ENCODE assay signal across 11 mouse cellular contexts in the genomic region with DNA sequence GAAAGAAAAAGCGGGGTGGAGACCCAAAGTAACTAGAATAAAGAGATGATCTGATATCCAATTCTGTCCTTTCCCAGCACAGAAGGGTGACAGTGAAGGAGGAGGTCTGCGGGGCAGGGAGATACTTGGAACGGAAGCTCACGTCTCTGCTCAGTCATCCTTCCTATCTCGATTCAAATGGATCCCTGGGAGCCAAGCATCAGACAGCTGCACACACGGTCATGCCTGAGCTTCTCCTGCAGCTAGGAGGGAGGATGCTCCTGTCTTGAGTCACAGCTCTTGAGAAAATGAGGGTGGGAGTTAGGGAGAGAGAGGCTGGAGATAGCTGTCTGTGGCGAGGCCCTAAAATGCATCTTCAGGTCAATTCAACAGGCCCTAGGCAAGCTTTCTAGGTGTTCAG. TPM values are rescaled to one million over a fixed set of nuclear protein-coding genes. Genes with fewer than 3 reads are reported as not detected.
DNase-seq lines count a peak whose midpoint lies in the region; ATAC-seq and TF ChIP-seq lines count a peak whose summit lies in the region.
"Had no signal": no experiment of that assay in that cellular context is flagged by ENCODE, and none has a peak within 500 bp of the region (broad histone marks: within the 10 kb centered on the region; RNA-seq: fewer than 3 reads in every experiment).

No protein-coding gene starts in this region.

- H3K4me1 ChIP-seq in forebrain, embryonic 16.5 days (replicated peaks; ENCODE audit: control insufficient read depth, insufficient read depth, low read length): peaks cover 12% of the 10 kb centered on the region
- 0 out of 2 replicates have a peak, but pooled peaks cover 2% of the 10 kb centered on the region for H3K4me1 ChIP-seq in forebrain, embryonic 11.5 days (replicated peaks; ENCODE audit: control insufficient read depth, insufficient read depth, low read length)
- peaks cover 3% of the 10 kb centered on the region for H3K4me1 ChIP-seq in lung, embryonic 14.5 days (ENCODE audit: insufficient read depth)
- peaks cover 30% of the 10 kb centered on the region for H3K4me1 ChIP-seq in hindbrain, embryonic 13.5 days (replicated peaks)
- H3K4me1 ChIP-seq in neural tube, embryonic 14.5 days (ENCODE audit: control insufficient read depth, insufficient read depth, low read length): no peaks in the 10 kb centered on the region; the same call in 1 of the 2 replicates
- H3K4me1 ChIP-seq in thymus, adult 2 months (replicated peaks; ENCODE audit: control insufficient read depth, insufficient read depth, low read length): no peaks in the 10 kb centered on the region

- no peak overlapping the region for H3K4me3 ChIP-seq in forebrain, embryonic 16.5 days (replicated peaks; ENCODE audit: low read length)
- H3K4me3 ChIP-seq in forebrain, embryonic 11.5 days (ENCODE audit: low read depth, low read length): no peak overlapping the region
- H3K4me3 ChIP-seq in lung, embryonic 14.5 days (ENCODE audit: low read depth, low read length): no peak overlapping the region
- H3K4me3 ChIP-seq in hindbrain, embryonic 13.5 days: no peak overlapping the region
- H3K4me3 ChIP-seq in neural tube, embryonic 14.5 days (ENCODE audit: low read depth, low read length): no peak overlapping the region
- no peak overlapping the region for H3K4me3 ChIP-seq in thymus, adult 2 months (ENCODE audit: control insufficient read depth, insufficient read depth, low read length)

- 71% methylated on average over 7 of the region's 7 CpGs for WGBS in forebrain, embryonic 16.5 days
- WGBS in forebrain, embryonic 11.5 days: 69% methylated on average over 7 of the region's 7 CpGs
- WGBS in lung, embryonic 14.5 days: 58% methylated on average over 7 of the region's 7 CpGs
- WGBS in hindbrain, embryonic 13.5 days: 69% methylated on average over 7 of the region's 7 CpGs
- 69% methylated on average over 7 of the region's 7 CpGs for WGBS in neural tube, embryonic 14.5 days
- WGBS in thymus, adult 2 months: 95% methylated on average over 7 of the region's 7 CpGs

- no peak for TF ChIP-seq POLR2A in thymus, adult 2 months (IDR thresholded peaks at IDR 0.05; ENCODE audit: control insufficient read depth, extremely low read depth, insufficient read depth, low read length, poor library complexity)

- H3K9ac ChIP-seq in forebrain, embryonic 16.5 days (replicated peaks; ENCODE audit: low read depth, low read length): no peak overlapping the region
- H3K9ac ChIP-seq in forebrain, embryonic 11.5 days (ENCODE audit: low read length): no peak overlapping the region
- H3K9ac ChIP-seq in lung, embryonic 14.5 days: no peak overlapping the region
- H3K9ac ChIP-seq in hindbrain, embryonic 13.5 days: no peak overlapping the region
- no peak overlapping the region for H3K9ac ChIP-seq in neural tube, embryonic 14.5 days (replicated peaks; ENCODE audit: low read depth, low read length)

- no peak for TF ChIP-seq CTCF in lung, embryonic 14.5 days (IDR thresholded peaks at IDR 0.05; ENCODE audit: low read depth)
- TF ChIP-seq CTCF in thymus, adult 2 months (IDR thresholded peaks at IDR 0.05; ENCODE audit: borderline replicate concordance, control insufficient read depth, extremely low read depth, insufficient read depth, low read length, poor library complexity): no peak

- no peaks in the 10 kb centered on the region for H3K27me3 ChIP-seq in forebrain, embryonic 16.5 days (replicated peaks; ENCODE audit: control insufficient read depth, insufficient read depth, low read length)
- no peaks in the 10 kb centered on the region for H3K27me3 ChIP-seq in forebrain, embryonic 11.5 days (ENCODE audit: control insufficient read depth, insufficient read depth, low read length)
- H3K27me3 ChIP-seq in lung, embryonic 14.5 days (ENCODE audit: insufficient read depth, low read length): no peaks in the 10 kb centered on the region
- 0 out of 2 replicates have a peak, but pooled peaks cover 2% of the 10 kb centered on the region for H3K27me3 ChIP-seq in hindbrain, embryonic 13.5 days
- no peaks in the 10 kb centered on the region for H3K27me3 ChIP-seq in neural tube, embryonic 14.5 days (ENCODE audit: control insufficient read depth, insufficient read depth, low read length)
- no peaks in the 10 kb centered on the region; the same call in 1 of the 2 replicates for H3K27me3 ChIP-seq in thymus, adult 2 months (ENCODE audit: control insufficient read depth, insufficient read depth, low read length)

- no peaks in the 10 kb centered on the region for H3K9me3 ChIP-seq in forebrain, embryonic 16.5 days (ENCODE audit: control insufficient read depth, low read length)
- H3K9me3 ChIP-seq in forebrain, embryonic 11.5 days (ENCODE audit: control insufficient read depth, low read length): no peaks in the 10 kb centered on the region
- H3K9me3 ChIP-seq in lung, embryonic 14.5 days (ENCODE audit: low read depth, low read length): no peaks in the 10 kb centered on the region
- H3K9me3 ChIP-seq in hindbrain, embryonic 13.5 days: no peaks in the 10 kb centered on the region
- H3K9me3 ChIP-seq in neural tube, embryonic 14.5 days (ENCODE audit: control insufficient read depth, low read length): no peaks in the 10 kb centered on the region

- H3K4me2 ChIP-seq in forebrain, embryonic 16.5 days (ENCODE audit: low read length): no peak overlapping the region
- H3K4me2 ChIP-seq in forebrain, embryonic 11.5 days (ENCODE audit: low read depth, low read length, severe bottlenecking): no peak overlapping the region
- no peak overlapping the region for H3K4me2 ChIP-seq in lung, embryonic 14.5 days
- no peak overlapping the region for H3K4me2 ChIP-seq in hindbrain, embryonic 13.5 days
- H3K4me2 ChIP-seq in neural tube, embryonic 14.5 days (ENCODE audit: low read depth, low read length): no peak overlapping the region

- no peak for DNase-seq in forebrain, embryonic 11.5 days (ENCODE audit: low spot score)
- DNase-seq in lung, embryonic 14.5 days: no peak
- DNase-seq in lung, postnatal 25 days (ENCODE audit: low spot score): no peak
- DNase-seq in thymus, adult 2 months: no peak
- DNase-seq: gastrocnemius, postnatal 25 days; kidney, adult 11 months had no signal

- H3K36me3 ChIP-seq in forebrain, embryonic 16.5 days (ENCODE audit: control insufficient read depth, insufficient read depth): peaks cover 2% of the 10 kb centered on the region; the same call in 1 of the 2 replicates
- H3K36me3 ChIP-seq in forebrain, embryonic 11.5 days (ENCODE audit: control insufficient read depth, insufficient read depth, low read length): no peaks in the 10 kb centered on the region
- peaks cover 5% of the 10 kb centered on the region; the same call in 1 of the 2 replicates for H3K36me3 ChIP-seq in lung, embryonic 14.5 days (ENCODE audit: insufficient read depth)
- peaks cover 6% of the 10 kb centered on the region for H3K36me3 ChIP-seq in hindbrain, embryonic 13.5 days
- H3K36me3 ChIP-seq in neural tube, embryonic 14.5 days (ENCODE audit: control insufficient read depth, insufficient read depth, low read length): no peaks in the 10 kb centered on the region
- no peaks in the 10 kb centered on the region for H3K36me3 ChIP-seq in thymus, adult 2 months (ENCODE audit: control insufficient read depth, insufficient read depth, low read length)

- no peak overlapping the region for H3K27ac ChIP-seq in forebrain, embryonic 16.5 days (ENCODE audit: low read length)
- no peak overlapping the region for H3K27ac ChIP-seq in forebrain, embryonic 11.5 days (ENCODE audit: low read depth, low read length)
- no peak overlapping the region for H3K27ac ChIP-seq in lung, embryonic 14.5 days (ENCODE audit: low read depth)
- H3K27ac ChIP-seq in hindbrain, embryonic 13.5 days: peak overlapping the region; percentile 58; the same call in 1 of the 2 replicates
- peak overlapping the region; percentile 22; the same call in 1 of the 2 replicates for H3K27ac ChIP-seq in neural tube, embryonic 14.5 days (ENCODE audit: low read depth, low read length)
- no peak overlapping the region for H3K27ac ChIP-seq in thymus, adult 2 months (ENCODE audit: control insufficient read depth, insufficient read depth, low read length)

- ATAC-seq in forebrain, embryonic 16.5 days: 0 out of 2 replicates have a peak, but pooled peaks have one; percentile 24
- ATAC-seq in forebrain, embryonic 11.5 days (replicated peaks; ENCODE audit: low FRiP score): no peak
- peak; percentile 33; the same call in 1 of the 2 replicates for ATAC-seq in lung, embryonic 14.5 days (ENCODE audit: insufficient read depth)
- peak; percentile 21; the same call in 1 of the 2 replicates for ATAC-seq in hindbrain, embryonic 13.5 days (ENCODE audit: low FRiP score)
- ATAC-seq in neural tube, embryonic 14.5 days (ENCODE audit: low read depth): no peak
- no peak for ATAC-seq in erythroblast, adult 5-6 weeks (replicated peaks; ENCODE audit: low FRiP score, poor library complexity, severe bottlenecking)

RNA-seq across cellular contexts. Expression of gene Lax1, which starts 46.8 kb away (rescaled TPM):
- not detected in 2 replicates for polyA plus RNA-seq in forebrain, embryonic 16.5 days (2015; fragmentation: Nextera tagmentation; extraction: Ambion mirVana)
- 0.36 and 0.57 TPM in 2 replicates for polyA plus RNA-seq in forebrain, embryonic 11.5 days (2014; fragmentation: Nextera tagmentation; extraction: Ambion mirVana)
- 0.18 and 0.25 TPM in 2 replicates for polyA plus RNA-seq in lung, embryonic 14.5 days (2014; fragmentation: Nextera tagmentation; extraction: Ambion mirVana)
- 0.10 and 0.16 TPM in 2 replicates for polyA plus RNA-seq in hindbrain, embryonic 13.5 days (2015; fragmentation: Nextera tagmentation; extraction: Ambion mirVana)
- polyA plus RNA-seq in neural tube, embryonic 14.5 days (2014; fragmentation: Nextera tagmentation; extraction: Ambion mirVana): 0.12 and 0.15 TPM in 2 replicates
- 19.3 and 21.9 TPM in 2 replicates for polyA plus RNA-seq in thymus, adult 2 months (2012; rRNA removed)
- total RNA-seq in erythroblast, adult 5-6 weeks (2015; ENCODE audit: low replicate concordance): 1.3 TPM in 1 of 2 replicates, not detected in the other
- total RNA-seq in erythroblast, adult 5-6 weeks (2017; ENCODE audit: low replicate concordance): 1.7 and 2.0 TPM in 2 replicates
- total RNA-seq: layer of hippocampus, adult 18-20 months had no signal

Comparison
In these comparisons a context has a peak if more than half of its experiments do, and no peak if none do; other contexts are left out.
1. ATAC-seq: peak in forebrain, embryonic 16.5 days (single experiment), lung, embryonic 14.5 days (single experiment) and hindbrain, embryonic 13.5 days (single experiment); none in forebrain, embryonic 11.5 days (single experiment), neural tube, embryonic 14.5 days (single experiment) and erythroblast, adult 5-6 weeks (single experiment).
2. H3K27ac ChIP-seq: peak in hindbrain, embryonic 13.5 days (single experiment) and neural tube, embryonic 14.5 days (single experiment); none in forebrain, embryonic 16.5 days (single experiment), forebrain, embryonic 11.5 days (single experiment), lung, embryonic 14.5 days (single experiment) and thymus, adult 2 months (single experiment).
3. RNA of gene Lax1, which starts 46.8 kb away (polyA plus RNA-seq): 19.3 to 21.9 TPM in thymus, adult 2 months; 0.36 to 0.57 TPM in forebrain, embryonic 11.5 days, 0.18 to 0.25 TPM in lung, embryonic 14.5 days, 0.10 to 0.16 TPM in hindbrain, embryonic 13.5 days, 0.12 to 0.15 TPM in neural tube, embryonic 14.5 days and not detected in forebrain, embryonic 16.5 days; every median in the first group is over 10 times any median in the second.